Mouse (Mus musculus): ENCODE results near the gene Klhdc3. TPM values are rescaled to one million over a fixed set of nuclear protein-coding genes. Genes with fewer than 3 reads are reported as not detected.

Gene Klhdc3
- total RNA-seq, 2 experiments from 2014 or later: 59.2 to 75.3 TPM

DNA sequence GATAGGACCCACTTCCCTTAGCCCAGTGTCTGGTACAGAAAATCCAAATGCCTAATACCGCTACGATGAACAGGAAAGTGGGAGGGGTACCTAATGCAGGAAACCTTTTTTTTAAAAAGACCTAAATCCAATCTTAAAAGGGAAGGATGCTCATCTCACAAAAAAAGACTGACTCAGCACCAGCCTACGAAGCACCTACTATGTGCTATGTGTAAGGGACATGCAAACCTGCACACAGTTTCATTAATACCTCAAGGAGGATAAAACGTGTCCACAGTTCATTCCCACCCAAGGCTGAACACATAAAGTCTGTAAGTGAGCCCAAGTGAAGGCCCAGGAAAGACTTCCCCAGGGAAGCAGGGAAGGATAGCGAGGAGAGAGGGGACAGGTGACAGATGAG lies 21.8 kb upstream of the Klhdc3 start:
- DNase-seq: no peak

GRCm38 (mm10) chr17:46702100-46702499 lies 21.4 kb upstream of the Klhdc3 start:
- no peak for DNase-seq

- no peak for DNase-seq
Observed at GRCm38 (mm10) chr17:46701489-46701888, 20.8 kb upstream of the Klhdc3 start.

DNA sequence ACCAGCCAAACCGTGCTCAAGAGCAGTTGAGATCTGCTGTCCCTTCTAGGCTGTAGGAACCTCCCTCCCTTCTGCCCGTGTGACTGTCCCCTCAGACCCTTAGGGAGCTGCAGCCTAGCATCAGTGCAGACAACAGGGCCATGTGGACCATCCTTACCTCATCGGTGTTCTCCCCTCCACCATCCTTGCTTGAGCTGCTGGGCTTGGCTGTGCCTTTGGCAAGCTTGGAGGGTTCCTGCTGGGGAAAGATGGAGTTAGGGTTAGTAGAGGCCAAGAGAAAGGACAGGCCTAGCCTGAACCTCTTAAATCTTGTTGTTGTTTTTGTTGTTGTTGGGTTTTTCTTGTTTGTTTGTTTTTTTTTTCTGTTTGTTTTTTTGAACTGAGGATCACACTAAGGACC lies 19.2 kb upstream of the Klhdc3 start:
- no peak for DNase-seq

DNA sequence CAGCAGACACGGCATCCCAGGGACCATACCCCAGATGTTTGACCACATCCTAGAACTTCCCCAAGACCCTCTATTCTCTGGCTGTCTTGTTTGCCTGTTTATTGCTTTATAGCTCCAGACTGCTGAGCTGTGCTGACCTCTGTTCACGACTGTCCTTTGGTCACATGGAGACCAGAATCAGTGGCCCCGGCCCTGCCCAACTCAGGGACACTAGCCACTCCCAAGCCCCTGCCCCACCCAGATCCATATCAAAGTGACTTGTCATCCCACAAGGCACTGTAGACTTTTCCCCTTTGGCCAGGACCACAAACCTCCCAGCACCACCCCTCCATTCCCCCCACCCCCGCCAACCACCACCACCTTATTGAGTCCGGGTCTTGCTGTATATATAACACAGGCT lies 18.5 kb upstream of the Klhdc3 start:
- no peak for DNase-seq

DNA sequence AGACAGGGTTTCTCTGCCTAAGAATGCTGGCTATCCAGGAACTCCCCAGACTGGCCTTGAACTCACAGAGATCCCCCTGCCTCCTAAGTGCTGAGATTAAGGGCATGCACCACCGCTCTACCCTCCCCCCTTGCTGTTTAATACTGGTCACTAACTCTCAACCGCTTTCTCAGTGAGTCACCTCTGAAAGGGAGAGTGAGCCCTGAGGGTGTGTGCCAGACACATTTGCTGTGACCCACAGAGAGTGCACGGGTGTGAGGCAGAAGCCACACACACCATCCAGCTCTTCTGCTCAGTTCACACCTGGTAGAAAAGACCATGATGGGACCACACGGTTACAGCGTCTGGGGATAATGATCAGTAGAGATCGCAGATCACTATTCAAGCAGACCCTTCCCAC lies 17.8 kb upstream of the Klhdc3 start:
- peak in 1 of 2 experiments; percentile 31 for DNase-seq

- no peak for DNase-seq
Observed at GRCm38 (mm10) chr17:46694517-46695063, 13.9 kb upstream of the Klhdc3 start.

GRCm38 (mm10) chr17:46691390-46691789 lies 10.7 kb upstream of the Klhdc3 start:
- no peak for DNase-seq

DNA sequence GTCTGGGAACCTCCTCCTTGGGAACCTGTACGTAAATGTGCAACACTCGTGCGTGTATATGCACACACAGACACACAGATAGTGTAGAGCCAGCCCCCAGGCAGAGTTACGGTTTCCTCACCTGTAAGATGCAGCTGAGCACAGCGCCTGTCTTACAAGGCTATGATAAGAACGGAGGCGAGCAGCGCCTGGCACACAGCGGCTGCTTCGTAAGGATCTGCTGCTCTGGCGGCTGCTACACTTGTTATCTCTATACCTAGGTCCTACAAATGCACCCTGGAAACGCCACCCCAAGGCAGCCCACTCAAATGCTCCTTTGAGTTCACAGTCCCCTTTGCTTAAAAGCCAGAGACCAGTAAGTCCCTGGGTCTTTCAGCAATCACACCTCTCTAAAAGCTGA lies 10.0 kb upstream of the Klhdc3 start:
- no peak for DNase-seq

DNA sequence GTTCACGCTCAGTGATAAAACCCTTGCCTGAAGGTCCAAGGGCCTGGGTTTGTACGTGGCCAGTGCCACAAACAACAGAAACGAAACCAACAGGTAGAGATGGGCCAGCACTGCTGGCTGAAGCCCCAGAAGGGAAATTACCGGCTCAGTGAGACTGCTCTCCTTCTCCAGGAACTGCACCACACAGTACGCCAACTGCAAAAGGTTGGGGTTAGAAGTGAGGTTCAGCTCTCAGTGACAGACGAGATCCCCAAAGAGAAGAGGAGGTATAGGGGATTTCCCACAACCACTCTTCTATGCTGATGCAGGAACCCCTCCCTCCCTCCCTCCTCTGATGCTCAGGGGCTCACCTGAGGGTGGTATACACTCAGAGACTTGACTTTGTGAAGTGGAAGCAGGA lies 5.2 kb upstream of the Klhdc3 start:
- DNase-seq: no peak

DNA sequence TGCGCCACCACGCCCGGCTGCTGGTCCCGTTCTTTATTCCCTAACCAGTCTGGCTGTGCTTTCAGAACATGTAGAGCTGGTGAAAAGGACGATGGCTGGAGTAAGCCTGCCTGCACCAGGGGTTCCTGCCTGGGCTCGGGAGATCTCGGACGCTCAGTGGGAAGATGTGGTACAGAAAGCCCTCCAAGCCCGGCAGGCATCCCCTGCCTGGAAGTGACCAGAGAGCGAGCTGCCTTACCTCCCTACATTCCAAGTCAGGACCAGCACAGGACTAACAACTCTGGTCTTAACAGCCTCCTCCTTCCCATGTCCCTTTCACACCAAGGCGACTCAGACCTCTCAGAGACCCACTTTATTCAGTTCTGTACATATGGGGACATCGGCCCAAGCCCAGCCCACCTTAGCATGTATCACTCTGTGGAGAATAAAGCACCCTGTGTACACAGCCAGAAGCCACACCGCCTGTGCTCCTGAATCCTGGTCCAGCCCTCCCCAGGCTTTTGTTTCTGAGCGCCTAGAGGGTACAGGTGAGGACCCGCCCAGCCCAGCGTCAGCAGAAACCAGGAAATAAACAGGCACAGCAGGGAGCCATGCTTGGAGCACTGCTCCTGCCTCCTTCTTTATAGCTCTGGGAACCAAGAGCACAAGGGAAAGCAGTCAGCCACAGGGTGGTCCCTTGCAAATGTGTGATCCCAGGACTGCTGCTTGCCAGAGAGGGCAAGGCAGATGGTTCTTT lies 2.1 kb upstream of the Klhdc3 start:
- no peak for DNase-seq

GRCm38 (mm10) chr17:46681466-46682118 lies 878 bp upstream of the Klhdc3 start:
- DNase-seq: no peak

- peak; percentile 43 to 61 for DNase-seq
Observed at GRCm38 (mm10) chr17:46679843-46680759, 613 bp downstream of the Klhdc3 start.

- no peak for DNase-seq
Observed at GRCm38 (mm10) chr17:46678911-46679310, 1.8 kb downstream of the Klhdc3 start.

GRCm38 (mm10) chr17:46678416-46678815 lies 2.3 kb downstream of the Klhdc3 start, which contains the start of gene Mea1:
TSS of gene Mea1 (plus strand) at chr17:46678793.
- DNase-seq: no peak

- DNase-seq: peak in 1 of 2 experiments; percentile 20
Observed at GRCm38 (mm10) chr17:46674530-46675283, 6.0 kb downstream of the Klhdc3 start.

DNA sequence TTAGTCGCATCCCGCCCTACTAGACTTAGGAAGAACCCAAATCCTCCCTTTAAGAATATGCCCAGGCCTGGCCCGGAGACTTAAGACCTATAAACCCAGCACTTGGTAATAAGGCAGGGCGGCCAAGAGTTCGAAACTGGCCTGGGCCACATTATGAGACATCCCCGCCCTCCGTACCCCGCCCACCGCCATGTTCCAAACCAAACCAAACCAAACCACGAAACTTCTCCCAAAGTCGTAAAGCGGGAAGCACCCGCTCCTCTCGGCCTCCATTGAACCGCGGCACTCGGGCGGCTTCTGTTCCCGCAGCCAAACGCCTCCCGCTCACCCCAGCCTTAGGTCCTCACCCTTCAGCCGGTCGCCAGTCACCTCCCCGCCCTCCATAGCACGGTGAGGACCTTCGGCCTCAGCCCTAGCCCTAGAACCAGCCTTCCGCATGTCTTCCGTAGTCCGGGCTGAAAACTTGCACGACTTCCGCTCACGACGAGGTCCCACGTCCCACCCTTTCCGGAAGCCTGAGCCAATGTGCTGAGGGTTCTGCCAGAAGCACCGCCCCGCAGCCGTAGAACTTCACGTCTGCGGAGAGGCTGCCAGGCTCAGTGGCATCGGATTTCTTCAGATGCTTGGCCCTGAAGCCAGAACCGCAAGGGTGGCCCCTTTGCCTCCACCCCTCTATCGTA lies 6.7 kb downstream of the Klhdc3 start, which contains the start of gene Rrp36:
TSS of gene Rrp36 (minus strand) at position 503 of the 680 bp plus-strand sequence.
- peak; percentile 95 for DNase-seq

DNA sequence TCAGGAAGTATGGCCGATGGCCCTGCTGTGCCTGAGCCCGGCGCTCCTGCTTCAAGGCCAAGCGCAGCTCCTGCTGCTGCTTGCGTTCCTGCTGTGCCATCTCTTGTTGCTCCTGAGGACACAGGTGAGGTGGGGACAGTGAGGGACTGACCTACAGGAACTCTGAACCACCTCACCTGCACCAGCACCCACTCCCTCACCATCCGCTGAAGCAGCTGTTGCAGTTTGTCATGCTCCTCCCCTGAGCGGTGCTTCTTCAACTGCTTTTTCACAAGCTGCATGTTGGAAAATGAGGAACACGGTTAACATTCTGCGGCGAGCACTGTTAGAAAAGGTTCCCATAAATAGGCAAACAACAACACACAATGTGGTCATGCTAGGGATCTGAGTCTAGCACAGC lies 10.8 kb downstream of the Klhdc3 start:
- DNase-seq: no peak

DNA sequence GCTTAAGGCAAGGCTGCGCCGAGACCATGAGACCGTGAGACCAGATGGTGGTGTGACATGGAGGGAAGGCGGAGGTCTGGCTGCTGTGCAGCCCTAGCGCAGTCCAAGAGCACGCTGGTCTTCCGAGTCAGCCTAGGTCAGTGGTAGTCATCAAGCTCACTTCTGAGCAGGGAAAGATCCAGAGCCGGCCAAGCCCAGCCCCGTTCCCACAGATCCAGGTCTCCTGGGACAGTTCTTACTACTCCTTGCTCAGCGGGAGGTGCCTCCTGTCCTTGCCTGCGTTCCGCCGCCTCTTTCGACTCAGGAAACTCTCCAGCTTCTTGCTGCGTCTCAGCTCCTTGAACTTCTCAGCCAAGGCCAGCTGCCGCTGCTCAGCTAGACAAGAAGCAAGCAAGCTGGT lies 13.0 kb downstream of the Klhdc3 start:
- DNase-seq: peak; percentile 44 to 53

- no peak for DNase-seq
Observed at GRCm38 (mm10) chr17:46662730-46663129, 18.0 kb downstream of the Klhdc3 start.

GRCm38 (mm10) chr17:46661981-46662380 lies 18.7 kb downstream of the Klhdc3 start:
- DNase-seq: no peak

Data from adrenal gland, postnatal 36 days (tissue).